Mouse (Mus musculus): ENCODE measurements around the gene Kbtbd8. TPM values are rescaled to one million over a fixed set of nuclear protein-coding genes. Genes with fewer than 3 reads are reported as not detected.

Gene Kbtbd8
- polyA plus RNA-seq, 1 experiment from 2014 or later, result 5.6 TPM

DNA sequence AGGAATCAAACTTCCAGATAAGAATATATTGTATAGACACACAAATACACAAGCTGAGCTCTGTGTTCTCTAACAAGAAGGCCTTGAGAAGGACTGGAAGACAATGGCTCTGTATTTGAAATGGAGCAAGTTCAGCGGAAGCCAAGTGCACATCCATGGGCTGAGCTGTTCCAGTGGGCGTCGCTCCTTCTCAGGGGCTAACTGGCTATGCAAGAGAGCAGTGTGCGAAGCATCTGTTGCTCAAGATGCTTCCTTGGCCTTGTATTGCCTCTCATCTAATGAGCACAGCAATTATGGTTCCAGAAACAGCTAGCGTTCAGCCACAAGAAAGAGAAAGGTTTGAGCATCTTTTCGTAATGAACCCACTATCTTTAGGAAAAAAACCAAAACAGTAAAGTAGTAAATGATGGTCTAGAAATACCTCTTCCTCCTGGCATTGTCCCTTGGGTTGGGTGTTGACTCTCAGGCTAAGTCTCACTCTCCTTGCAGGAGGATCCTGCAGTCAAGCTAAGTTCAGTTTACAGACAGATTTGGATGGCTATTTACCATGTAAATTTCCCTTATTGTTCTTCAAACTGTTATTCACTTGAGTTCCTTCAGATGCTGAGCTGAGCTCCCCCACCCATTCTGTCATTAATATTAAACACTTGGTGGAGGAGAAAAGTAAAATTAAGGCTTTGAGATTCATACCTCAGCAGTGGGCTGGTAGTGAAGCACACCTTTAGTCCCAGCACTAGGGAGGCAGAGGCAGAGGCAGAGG, 7.2 kb upstream of the Kbtbd8 start:
- no peak overlapping the region for H3K9ac ChIP-seq (replicated peaks; ENCODE audit: low read length)
- no peaks in the 10 kb centered on the region for H3K27me3 ChIP-seq (ENCODE audit: control insufficient read depth, insufficient read depth, low read length)
- ATAC-seq (ENCODE audit: low FRiP score, low TSS enrichment), result no peak
- no peaks in the 10 kb centered on the region for H3K4me1 ChIP-seq (ENCODE audit: control insufficient read depth, insufficient read depth, low read length)
- WGBS, result 91% methylated on average over 6 of the region's 6 CpGs
- no peak for DNase-seq
- no peaks in the 10 kb centered on the region for H3K9me3 ChIP-seq (ENCODE audit: control insufficient read depth, low read length)
- no peak overlapping the region for H3K4me2 ChIP-seq (ENCODE audit: low read length)
- H3K4me3 ChIP-seq (replicated peaks; ENCODE audit: low read depth, low read length), result no peak overlapping the region
- no peak overlapping the region for H3K27ac ChIP-seq (replicated peaks; ENCODE audit: low read depth, low read length)
- no peaks in the 10 kb centered on the region for H3K36me3 ChIP-seq (ENCODE audit: control insufficient read depth, insufficient read depth, low read length)

DNA sequence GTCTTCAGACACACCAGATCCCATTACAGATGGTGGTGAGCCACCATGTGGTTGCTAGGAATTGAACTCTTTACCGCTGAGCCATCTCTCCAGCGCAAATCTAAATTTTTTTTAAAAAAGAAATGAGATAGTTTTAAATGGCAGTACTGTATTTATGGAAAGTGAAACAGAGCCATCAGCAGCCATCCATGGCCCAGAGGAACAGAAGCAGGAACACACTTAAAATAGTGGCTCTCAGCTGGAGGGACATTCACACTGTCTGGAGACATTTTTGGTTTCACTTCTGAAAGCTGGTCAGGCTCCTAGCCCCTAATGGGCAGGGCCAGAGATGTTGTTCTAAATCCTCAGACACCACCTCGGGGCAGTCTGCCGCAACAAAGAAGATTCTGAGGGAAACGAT, 5.0 kb upstream of the Kbtbd8 start:
- 0 out of 2 replicates have a peak, but pooled peaks cover 3% of the 10 kb centered on the region for H3K27me3 ChIP-seq (ENCODE audit: control insufficient read depth, insufficient read depth, low read length)
- H3K27ac ChIP-seq (replicated peaks; ENCODE audit: low read depth, low read length), result no peak overlapping the region
- no peak for ATAC-seq (ENCODE audit: low FRiP score, low TSS enrichment)
- no peaks in the 10 kb centered on the region for H3K4me1 ChIP-seq (ENCODE audit: control insufficient read depth, insufficient read depth, low read length)
- no peaks in the 10 kb centered on the region for H3K9me3 ChIP-seq (ENCODE audit: control insufficient read depth, low read length)
- H3K36me3 ChIP-seq (ENCODE audit: control insufficient read depth, insufficient read depth, low read length), result no peaks in the 10 kb centered on the region
- no peak overlapping the region for H3K4me3 ChIP-seq (replicated peaks; ENCODE audit: low read depth, low read length)
- DNase-seq, result no peak
- 71% methylated on average over 5 of the region's 5 CpGs for WGBS
- no peak overlapping the region for H3K9ac ChIP-seq (replicated peaks; ENCODE audit: low read length)
- no peak overlapping the region for H3K4me2 ChIP-seq (ENCODE audit: low read length)

DNA sequence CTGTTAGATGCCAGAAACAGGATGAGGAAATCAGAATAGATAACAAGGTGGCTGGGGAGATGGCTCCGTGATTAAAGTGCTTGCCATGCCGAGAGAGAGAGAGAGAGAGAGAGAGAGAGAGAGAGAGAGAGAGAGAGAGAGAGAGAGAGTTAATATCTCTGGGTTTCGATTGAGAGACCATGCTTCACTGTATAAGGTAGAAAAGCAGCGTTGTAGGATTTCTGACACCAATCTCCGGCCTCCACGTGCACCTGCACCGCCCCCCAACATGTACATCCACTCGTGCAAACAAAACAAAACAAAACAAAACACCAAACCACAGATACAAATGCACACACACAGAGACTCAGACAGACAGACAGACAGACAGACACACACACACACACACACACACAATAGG, 527 bp upstream of the Kbtbd8 start:
- Histone ChIP-seq H3K4me2 (ENCODE audit: low read length) (no peak overlapping the region), H3K4me3 (replicated peaks; ENCODE audit: low read depth, low read length) (no peak overlapping the region), H3K27me3 (ENCODE audit: control insufficient read depth, insufficient read depth, low read length) (0 out of 2 replicates have a peak, but pooled peaks cover 3% of the 10 kb centered on the region), H3K36me3 (ENCODE audit: control insufficient read depth, insufficient read depth, low read length) (no peaks in the 10 kb centered on the region), H3K4me1 (ENCODE audit: control insufficient read depth, insufficient read depth, low read length) (peaks cover 6% of the 10 kb centered on the region), H3K9ac (replicated peaks; ENCODE audit: low read length) (no peak overlapping the region), H3K27ac (replicated peaks; ENCODE audit: low read depth, low read length) (no peak overlapping the region), H3K9me3 (ENCODE audit: control insufficient read depth, low read length) (no peaks in the 10 kb centered on the region)
- 61% methylated on average over 8 of the region's 8 CpGs for WGBS
- ATAC-seq (ENCODE audit: low FRiP score, low TSS enrichment) (no peak), DNase-seq (no peak)

DNA sequence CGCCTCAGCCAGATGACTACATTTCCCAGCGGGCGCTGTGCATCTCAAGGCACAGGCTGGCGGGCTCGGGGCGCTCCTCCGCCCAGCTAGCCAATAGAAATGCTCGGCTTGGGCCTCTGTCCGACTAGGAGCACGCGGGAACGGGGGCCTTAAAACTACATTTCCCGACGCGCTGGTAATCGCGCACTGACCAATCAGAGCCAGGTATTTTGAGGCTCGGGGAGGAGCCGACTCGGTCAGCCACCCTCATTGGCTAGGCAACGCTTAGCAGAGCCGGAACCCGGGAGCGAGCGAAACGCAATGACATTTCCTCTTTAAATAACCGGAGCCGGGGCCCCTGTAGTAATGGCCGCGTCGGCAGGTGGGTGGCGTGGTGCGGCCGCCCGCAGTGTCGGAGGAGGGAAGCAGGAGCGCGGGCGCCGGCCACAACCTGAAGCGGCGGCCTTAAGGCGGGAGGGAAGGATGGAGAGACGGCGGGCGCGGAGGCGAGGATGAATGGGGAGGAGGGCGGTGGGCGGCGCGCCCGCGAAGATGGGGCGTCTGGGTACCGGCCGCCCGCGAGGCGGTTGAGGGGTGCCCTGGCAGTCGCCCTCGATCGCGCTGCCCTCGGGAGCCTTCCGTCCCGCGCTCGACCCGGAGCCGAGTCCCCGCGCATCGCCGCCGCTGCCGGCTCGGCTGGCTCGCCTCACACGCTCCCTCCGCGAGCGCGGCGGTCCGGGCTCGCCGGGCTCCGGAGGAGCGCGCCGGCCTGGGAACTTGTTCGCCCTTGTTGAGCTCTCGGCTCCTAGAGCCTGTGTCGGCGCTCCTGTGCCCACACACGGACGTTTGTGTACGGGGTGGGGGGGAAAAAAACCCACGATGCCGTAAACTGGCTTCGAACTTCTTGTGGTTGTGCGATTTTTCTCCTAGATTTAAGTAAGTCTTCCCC, 838 bp downstream of the Kbtbd8 start:
- H3K9ac ChIP-seq (replicated peaks; ENCODE audit: low read length), result peak overlapping the region; percentile 75
- no peaks in the 10 kb centered on the region for H3K9me3 ChIP-seq (ENCODE audit: control insufficient read depth, low read length)
- peak overlapping the region; percentile 88 for H3K27ac ChIP-seq (replicated peaks; ENCODE audit: low read depth, low read length)
- 0 out of 2 replicates have a peak, but pooled peaks cover 3% of the 10 kb centered on the region for H3K27me3 ChIP-seq (ENCODE audit: control insufficient read depth, insufficient read depth, low read length)
- peak overlapping the region; percentile 81 for H3K4me3 ChIP-seq (replicated peaks; ENCODE audit: low read depth, low read length)
- ATAC-seq (ENCODE audit: low FRiP score, low TSS enrichment), result peak; percentile 99
- DNase-seq, result peak; percentile 99
- H3K36me3 ChIP-seq (ENCODE audit: control insufficient read depth, insufficient read depth, low read length), result peaks cover 7% of the 10 kb centered on the region
- H3K4me1 ChIP-seq (ENCODE audit: control insufficient read depth, insufficient read depth, low read length), result peaks cover 6% of the 10 kb centered on the region
- under 1% methylated on average over 97 of the region's 103 CpGs for WGBS
- peak overlapping the region; percentile 76 for H3K4me2 ChIP-seq (ENCODE audit: low read length)

DNA sequence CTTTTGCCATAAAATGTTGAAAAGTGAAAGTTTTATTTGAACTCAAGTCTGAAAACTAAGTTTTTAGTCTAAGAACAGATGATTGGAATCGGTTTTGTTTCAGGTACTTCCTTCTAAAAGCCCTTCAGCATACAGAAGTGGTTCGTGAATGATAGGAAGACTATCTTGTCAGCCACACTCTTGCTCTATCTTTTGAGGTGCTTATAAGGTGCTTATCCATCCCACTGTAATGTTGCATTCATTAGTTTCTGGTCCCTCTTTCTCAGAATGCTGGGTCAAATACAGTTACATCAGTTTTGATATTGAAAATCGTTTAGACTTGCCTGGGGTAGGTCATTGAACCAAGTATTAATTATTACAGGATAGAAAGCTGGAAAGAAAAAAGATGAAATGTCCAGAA, 2.3 kb downstream of the Kbtbd8 start:
- no peak overlapping the region for H3K27ac ChIP-seq (replicated peaks; ENCODE audit: low read depth, low read length)
- H3K36me3 ChIP-seq (ENCODE audit: control insufficient read depth, insufficient read depth, low read length), result peaks cover 7% of the 10 kb centered on the region
- no peak overlapping the region for H3K9ac ChIP-seq (replicated peaks; ENCODE audit: low read length)
- DNase-seq (no peak), ATAC-seq (ENCODE audit: low FRiP score, low TSS enrichment) (no peak)
- H3K27me3 ChIP-seq (ENCODE audit: control insufficient read depth, insufficient read depth, low read length), result 0 out of 2 replicates have a peak, but pooled peaks cover 3% of the 10 kb centered on the region
- H3K4me1 ChIP-seq (ENCODE audit: control insufficient read depth, insufficient read depth, low read length), result peaks cover 16% of the 10 kb centered on the region
- no peak overlapping the region for H3K4me2 ChIP-seq (ENCODE audit: low read length)
- no peak overlapping the region for H3K4me3 ChIP-seq (replicated peaks; ENCODE audit: low read depth, low read length)
- H3K9me3 ChIP-seq (ENCODE audit: control insufficient read depth, low read length), result no peaks in the 10 kb centered on the region
- 90% methylated on average over 3 of the region's 3 CpGs for WGBS

DNA sequence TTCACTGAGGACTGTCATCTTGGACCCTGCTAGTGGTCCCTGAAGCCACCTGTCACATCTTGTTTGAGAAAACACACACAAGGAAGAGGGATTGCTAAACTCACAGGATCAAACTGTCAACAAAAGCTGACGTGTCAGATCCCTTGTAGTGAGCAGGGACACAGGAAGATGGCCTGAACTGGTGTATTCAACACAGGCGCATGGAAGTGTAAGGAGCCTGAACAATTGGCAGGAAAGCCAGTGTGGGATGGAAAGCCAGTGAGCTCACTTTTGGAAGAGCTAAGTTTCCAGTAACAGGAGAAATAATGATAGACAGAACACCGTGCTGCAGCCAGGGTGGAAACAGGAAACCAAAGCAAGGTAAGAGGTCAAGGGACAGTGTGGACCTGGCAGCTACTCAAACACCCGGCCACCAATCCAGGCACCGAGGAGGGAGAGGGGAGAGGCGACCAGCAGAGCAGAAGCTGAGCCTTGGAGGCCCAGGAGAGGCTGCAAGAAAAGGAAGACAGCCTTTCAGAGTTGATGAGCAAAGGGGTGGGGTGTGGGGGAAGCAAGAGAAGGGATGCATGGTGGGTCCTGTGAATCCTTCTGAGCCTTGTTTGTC, 33.0 kb downstream of the Kbtbd8 start:
- ATAC-seq (ENCODE audit: low FRiP score, low TSS enrichment), result no peak
- Histone ChIP-seq H3K36me3 (ENCODE audit: control insufficient read depth, insufficient read depth, low read length) (no peaks in the 10 kb centered on the region), H3K27me3 (ENCODE audit: control insufficient read depth, insufficient read depth, low read length) (no peaks in the 10 kb centered on the region), H3K4me2 (ENCODE audit: low read length) (no peak overlapping the region), H3K27ac (replicated peaks; ENCODE audit: low read depth, low read length) (no peak overlapping the region), H3K4me1 (ENCODE audit: control insufficient read depth, insufficient read depth, low read length) (no peaks in the 10 kb centered on the region), H3K9ac (replicated peaks; ENCODE audit: low read length) (no peak overlapping the region), H3K4me3 (replicated peaks; ENCODE audit: low read depth, low read length) (no peak overlapping the region), H3K9me3 (ENCODE audit: control insufficient read depth, low read length) (no peaks in the 10 kb centered on the region)
- DNase-seq, result no peak
- WGBS, result 65% methylated on average over 6 of the region's 6 CpGs

DNA sequence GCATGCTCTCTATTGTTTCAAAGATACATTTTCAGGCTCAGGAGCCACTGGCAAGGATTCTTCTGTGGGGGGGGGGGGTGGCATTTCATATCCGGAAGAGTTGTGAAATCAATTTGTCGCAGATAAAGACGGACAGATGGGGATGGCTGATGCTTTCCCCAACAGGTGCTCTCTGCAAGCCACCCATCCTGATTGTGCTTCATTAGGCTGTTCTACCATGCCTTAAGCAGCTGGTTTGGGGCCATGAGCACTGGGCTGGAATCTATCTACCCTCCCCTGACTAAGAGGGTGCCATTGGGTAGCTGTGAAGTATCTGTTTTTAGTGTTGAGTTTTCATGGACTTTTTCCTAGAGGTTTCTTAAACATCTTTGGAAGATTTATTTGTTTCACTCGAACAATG, 33.8 kb downstream of the Kbtbd8 start:
- Histone ChIP-seq H3K27ac (replicated peaks; ENCODE audit: low read depth, low read length) (no peak overlapping the region), H3K27me3 (ENCODE audit: control insufficient read depth, insufficient read depth, low read length) (no peaks in the 10 kb centered on the region), H3K36me3 (ENCODE audit: control insufficient read depth, insufficient read depth, low read length) (no peaks in the 10 kb centered on the region), H3K4me1 (ENCODE audit: control insufficient read depth, insufficient read depth, low read length) (no peaks in the 10 kb centered on the region), H3K4me2 (ENCODE audit: low read length) (no peak overlapping the region), H3K9me3 (ENCODE audit: control insufficient read depth, low read length) (no peaks in the 10 kb centered on the region), H3K4me3 (replicated peaks; ENCODE audit: low read depth, low read length) (no peak overlapping the region), H3K9ac (replicated peaks; ENCODE audit: low read length) (no peak overlapping the region)
- 81% methylated on average over 4 of the region's 4 CpGs for WGBS
- DNase-seq (no peak), ATAC-seq (ENCODE audit: low FRiP score, low TSS enrichment) (no peak)

DNA sequence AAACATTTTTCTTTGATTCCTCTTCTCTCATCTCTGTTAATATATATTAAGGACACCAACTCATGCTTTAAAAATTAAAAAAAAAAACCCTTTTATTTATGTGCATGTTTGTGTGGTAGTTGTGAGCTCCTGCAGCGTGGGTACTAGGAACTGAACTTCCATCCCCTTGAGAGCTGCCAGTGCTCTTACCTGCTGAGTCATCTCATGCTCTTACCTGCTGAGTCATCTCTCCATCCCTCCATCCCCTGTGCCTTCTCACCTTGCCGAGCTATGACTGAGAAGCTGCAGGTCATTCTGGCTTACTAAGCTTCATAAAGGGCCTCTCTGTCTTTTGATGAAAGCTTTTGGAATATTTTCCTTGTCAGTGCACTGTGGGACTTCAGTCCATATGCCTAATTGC, 34.5 kb downstream of the Kbtbd8 start:
- 83% methylated on average over 2 of the region's 2 CpGs for WGBS
- Histone ChIP-seq H3K9ac (replicated peaks; ENCODE audit: low read length) (no peak overlapping the region), H3K4me2 (ENCODE audit: low read length) (no peak overlapping the region), H3K27ac (replicated peaks; ENCODE audit: low read depth, low read length) (no peak overlapping the region), H3K9me3 (ENCODE audit: control insufficient read depth, low read length) (no peaks in the 10 kb centered on the region), H3K4me1 (ENCODE audit: control insufficient read depth, insufficient read depth, low read length) (no peaks in the 10 kb centered on the region), H3K4me3 (replicated peaks; ENCODE audit: low read depth, low read length) (no peak overlapping the region), H3K27me3 (ENCODE audit: control insufficient read depth, insufficient read depth, low read length) (no peaks in the 10 kb centered on the region), H3K36me3 (ENCODE audit: control insufficient read depth, insufficient read depth, low read length) (no peaks in the 10 kb centered on the region)
- ATAC-seq (ENCODE audit: low FRiP score, low TSS enrichment), result no peak
- no peak for DNase-seq
